Mouse (Mus musculus) bone marrow macrophage, adult 2 months (primary cell): ENCODE results near the gene Pou6f1.

Experiments
- CTCF ChIP-seq: IDR thresholded peaks from 2 replicates; pipeline ENCODE4 v1.5.1; 2012; ENCODE audit warnings: low read depth, mild to moderate bottlenecking, low read length, moderate library complexity
- POLR2A ChIP-seq: IDR thresholded peaks from 2 replicates; pipeline ENCODE4 v1.6.1; 2012; ENCODE audit warnings: mild to moderate bottlenecking, low read depth, low read length, borderline replicate concordance

DNA sequence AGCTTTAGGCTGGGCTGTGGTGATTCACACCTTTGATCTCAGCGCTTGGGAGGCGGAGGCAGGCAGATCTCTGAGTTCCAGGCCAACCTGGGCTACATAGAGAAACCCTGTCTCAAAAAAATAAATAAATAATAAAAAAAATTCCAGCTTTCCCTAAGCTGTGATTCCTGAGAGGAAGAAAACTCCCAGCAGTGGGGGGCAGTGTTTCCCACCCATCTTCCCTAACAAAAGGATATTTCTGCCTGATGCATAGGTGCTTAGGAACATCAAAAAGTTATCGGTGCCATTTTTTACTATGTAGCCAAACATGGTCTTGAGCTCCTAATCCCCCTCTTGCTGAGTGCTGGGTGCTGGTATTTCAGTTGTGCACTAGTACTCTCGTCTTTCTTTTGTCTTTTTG, 49.5 kb downstream of the Pou6f1 start:
- no peak for TF ChIP-seq CTCF
- TF ChIP-seq POLR2A, result no peak
